Mouse (Mus musculus): ENCODE measurements around the gene Vrtn. TPM values are rescaled to one million over a fixed set of nuclear protein-coding genes. Genes with fewer than 3 reads are reported as not detected.

The Vrtn gene
- polyA plus RNA-seq, 1 experiment from 2014 or later: not detected

GRCm38 (mm10) chr12:84670555-84670954, 29.7 kb downstream of the Vrtn start:
- no peaks in the 10 kb centered on the region for H3K27me3 ChIP-seq (ENCODE audit: control insufficient read depth, insufficient read depth, low read length)
- 92% methylated on average over 3 of the region's 3 CpGs for WGBS
- DNase-seq (ENCODE audit: low spot score): no peak

GRCm38 (mm10) chr12:84671646-84672045, 30.8 kb downstream of the Vrtn start:
- no peaks in the 10 kb centered on the region for H3K36me3 ChIP-seq (ENCODE audit: control insufficient read depth, insufficient read depth, low read length)
- ATAC-seq (ENCODE audit: insufficient number of reproducible peaks, low FRiP score, low TSS enrichment, low read depth) (no peak), DNase-seq (ENCODE audit: low spot score) (no peak)
- H3K27ac ChIP-seq (replicated peaks; ENCODE audit: low read depth, low read length): no peak overlapping the region
- no peak overlapping the region for H3K9ac ChIP-seq (ENCODE audit: low read length)
- 18% methylated on average over 10 of the region's 10 CpGs for WGBS
- no peaks in the 10 kb centered on the region for H3K4me1 ChIP-seq (ENCODE audit: control insufficient read depth, insufficient read depth, low read length)
- no peak overlapping the region for H3K4me2 ChIP-seq (ENCODE audit: low read depth, severe bottlenecking)
- no peaks in the 10 kb centered on the region for H3K27me3 ChIP-seq (ENCODE audit: control insufficient read depth, insufficient read depth, low read length)
- H3K4me3 ChIP-seq (ENCODE audit: low read depth, low read length): no peak overlapping the region
- no peaks in the 10 kb centered on the region for H3K9me3 ChIP-seq (ENCODE audit: control insufficient read depth, low read length)

More at GRCm38 (mm10) chr12:84670555-84670954, 29.7 kb downstream of the Vrtn start:
- no peak for ATAC-seq (ENCODE audit: insufficient number of reproducible peaks, low FRiP score, low TSS enrichment, low read depth)
- Histone ChIP-seq H3K27ac (replicated peaks; ENCODE audit: low read depth, low read length) (no peak overlapping the region), H3K4me3 (ENCODE audit: low read depth, low read length) (no peak overlapping the region), H3K4me1 (ENCODE audit: control insufficient read depth, insufficient read depth, low read length) (no peaks in the 10 kb centered on the region), H3K36me3 (ENCODE audit: control insufficient read depth, insufficient read depth, low read length) (no peaks in the 10 kb centered on the region), H3K4me2 (ENCODE audit: low read depth, severe bottlenecking) (no peak overlapping the region), H3K9ac (ENCODE audit: low read length) (no peak overlapping the region), H3K9me3 (ENCODE audit: control insufficient read depth, low read length) (no peaks in the 10 kb centered on the region)

- Histone ChIP-seq H3K4me2 (ENCODE audit: low read depth, severe bottlenecking) (no peak overlapping the region), H3K27me3 (ENCODE audit: control insufficient read depth, insufficient read depth, low read length) (no peaks in the 10 kb centered on the region), H3K27ac (replicated peaks; ENCODE audit: low read depth, low read length) (no peak overlapping the region), H3K9me3 (ENCODE audit: control insufficient read depth, low read length) (no peaks in the 10 kb centered on the region), H3K9ac (ENCODE audit: low read length) (no peak overlapping the region), H3K36me3 (ENCODE audit: control insufficient read depth, insufficient read depth, low read length) (no peaks in the 10 kb centered on the region), H3K4me1 (ENCODE audit: control insufficient read depth, insufficient read depth, low read length) (no peaks in the 10 kb centered on the region), H3K4me3 (ENCODE audit: low read depth, low read length) (no peak overlapping the region)
- ATAC-seq (ENCODE audit: insufficient number of reproducible peaks, low FRiP score, low TSS enrichment, low read depth) (no peak), DNase-seq (ENCODE audit: low spot score) (no peak)
- 42% methylated on average over 14 of the region's 14 CpGs for WGBS
These were observed 34.1 kb downstream of the Vrtn start for GRCm38 (mm10) chr12:84674666-84675526.

- Histone ChIP-seq H3K4me1 (ENCODE audit: control insufficient read depth, insufficient read depth, low read length) (peaks cover 4% of the 10 kb centered on the region; the same call in 1 of the 2 replicates), H3K36me3 (ENCODE audit: control insufficient read depth, insufficient read depth, low read length) (no peaks in the 10 kb centered on the region), H3K27ac (replicated peaks; ENCODE audit: low read depth, low read length) (no peak overlapping the region), H3K4me2 (ENCODE audit: low read depth, severe bottlenecking) (no peak overlapping the region), H3K9me3 (ENCODE audit: control insufficient read depth, low read length) (no peaks in the 10 kb centered on the region), H3K27me3 (ENCODE audit: control insufficient read depth, insufficient read depth, low read length) (no peaks in the 10 kb centered on the region), H3K9ac (ENCODE audit: low read length) (no peak overlapping the region), H3K4me3 (ENCODE audit: low read depth, low read length) (no peak overlapping the region)
- ATAC-seq (ENCODE audit: insufficient number of reproducible peaks, low FRiP score, low TSS enrichment, low read depth): no peak
- 86% methylated on average over 3 of the region's 3 CpGs for WGBS
- DNase-seq (ENCODE audit: low spot score): no peak
These were observed 35.2 kb downstream of the Vrtn start for GRCm38 (mm10) chr12:84676011-84676410.

- peaks cover 4% of the 10 kb centered on the region; the same call in 1 of the 2 replicates for H3K4me1 ChIP-seq (ENCODE audit: control insufficient read depth, insufficient read depth, low read length)
- ATAC-seq (ENCODE audit: insufficient number of reproducible peaks, low FRiP score, low TSS enrichment, low read depth) (no peak), DNase-seq (ENCODE audit: low spot score) (no peak)
- no peak overlapping the region for H3K4me3 ChIP-seq (ENCODE audit: low read depth, low read length)
- H3K4me2 ChIP-seq (ENCODE audit: low read depth, severe bottlenecking): no peak overlapping the region
- 0 out of 2 replicates have a peak, but pooled peaks cover 2% of the 10 kb centered on the region for H3K27me3 ChIP-seq (ENCODE audit: control insufficient read depth, insufficient read depth, low read length)
- no peak overlapping the region for H3K27ac ChIP-seq (replicated peaks; ENCODE audit: low read depth, low read length)
- no peaks in the 10 kb centered on the region for H3K9me3 ChIP-seq (ENCODE audit: control insufficient read depth, low read length)
- 64% methylated on average over 7 of the region's 7 CpGs for WGBS
- H3K36me3 ChIP-seq (ENCODE audit: control insufficient read depth, insufficient read depth, low read length): no peaks in the 10 kb centered on the region
- H3K9ac ChIP-seq (ENCODE audit: low read length): no peak overlapping the region
These were observed 43.8 kb downstream of the Vrtn start for GRCm38 (mm10) chr12:84684569-84684968.

GRCm38 (mm10) chr12:84686176-84686575, 45.4 kb downstream of the Vrtn start:
- H3K4me1 ChIP-seq (ENCODE audit: control insufficient read depth, insufficient read depth, low read length): no peaks in the 10 kb centered on the region
- no peaks in the 10 kb centered on the region for H3K9me3 ChIP-seq (ENCODE audit: control insufficient read depth, low read length)
- no peak overlapping the region for H3K4me3 ChIP-seq (ENCODE audit: low read depth, low read length)
- DNase-seq (ENCODE audit: low spot score) (no peak), ATAC-seq (ENCODE audit: insufficient number of reproducible peaks, low FRiP score, low TSS enrichment, low read depth) (no peak)
- H3K4me2 ChIP-seq (ENCODE audit: low read depth, severe bottlenecking): no peak overlapping the region
- 52% methylated on average over 4 of the region's 4 CpGs for WGBS
- H3K27me3 ChIP-seq (ENCODE audit: control insufficient read depth, insufficient read depth, low read length): 0 out of 2 replicates have a peak, but pooled peaks cover 1% of the 10 kb centered on the region
- no peaks in the 10 kb centered on the region for H3K36me3 ChIP-seq (ENCODE audit: control insufficient read depth, insufficient read depth, low read length)
- H3K27ac ChIP-seq (replicated peaks; ENCODE audit: low read depth, low read length): no peak overlapping the region
- H3K9ac ChIP-seq (ENCODE audit: low read length): no peak overlapping the region

- no peak overlapping the region for H3K4me3 ChIP-seq (ENCODE audit: low read depth, low read length)
These were observed 46.7 kb downstream of the Vrtn start for GRCm38 (mm10) chr12:84687531-84687930.

GRCm38 (mm10) chr12:84689051-84689450, 48.2 kb downstream of the Vrtn start:
- WGBS: 91% methylated on average over 11 of the region's 11 CpGs
- Histone ChIP-seq H3K4me2 (ENCODE audit: low read depth, severe bottlenecking) (no peak overlapping the region), H3K4me1 (ENCODE audit: control insufficient read depth, insufficient read depth, low read length) (no peaks in the 10 kb centered on the region), H3K27ac (replicated peaks; ENCODE audit: low read depth, low read length) (no peak overlapping the region), H3K9me3 (ENCODE audit: control insufficient read depth, low read length) (no peaks in the 10 kb centered on the region), H3K27me3 (ENCODE audit: control insufficient read depth, insufficient read depth, low read length) (no peaks in the 10 kb centered on the region), H3K9ac (ENCODE audit: low read length) (no peak overlapping the region), H3K4me3 (ENCODE audit: low read depth, low read length) (no peak overlapping the region), H3K36me3 (ENCODE audit: control insufficient read depth, insufficient read depth, low read length) (no peaks in the 10 kb centered on the region)
- DNase-seq (ENCODE audit: low spot score) (no peak), ATAC-seq (ENCODE audit: insufficient number of reproducible peaks, low FRiP score, low TSS enrichment, low read depth) (no peak)

More at GRCm38 (mm10) chr12:84687531-84687930, 46.7 kb downstream of the Vrtn start:
- Histone ChIP-seq H3K4me1 (ENCODE audit: control insufficient read depth, insufficient read depth, low read length) (no peaks in the 10 kb centered on the region), H3K27ac (replicated peaks; ENCODE audit: low read depth, low read length) (no peak overlapping the region), H3K9ac (ENCODE audit: low read length) (no peak overlapping the region), H3K36me3 (ENCODE audit: control insufficient read depth, insufficient read depth, low read length) (no peaks in the 10 kb centered on the region), H3K27me3 (ENCODE audit: control insufficient read depth, insufficient read depth, low read length) (no peaks in the 10 kb centered on the region), H3K4me2 (ENCODE audit: low read depth, severe bottlenecking) (no peak overlapping the region), H3K9me3 (ENCODE audit: control insufficient read depth, low read length) (no peaks in the 10 kb centered on the region)
- 91% methylated on average over 4 of the region's 4 CpGs for WGBS
- DNase-seq (ENCODE audit: low spot score) (no peak), ATAC-seq (ENCODE audit: insufficient number of reproducible peaks, low FRiP score, low TSS enrichment, low read depth) (no peak)
